Mouse (Mus musculus): Measurements from ENCODE around the gene Rbmxl2.

- TF ChIP-seq POLR2A (IDR thresholded peaks at IDR 0.05; ENCODE audit: borderline replicate concordance, insufficient read depth, low read length) (no peak), CTCF (IDR thresholded peaks at IDR 0.05; ENCODE audit: borderline replicate concordance, insufficient read depth, low read depth, low read length) (no peak)
These were observed 906 bp downstream of the Rbmxl2 start for GRCm38 (mm10) chr7:107210126-107210576.

Data from cerebellum, adult 2 months (tissue).